Mouse (Mus musculus) ES-E14 (cell line): ENCODE data around the gene Arhgap17. TPM values are rescaled to one million over a fixed set of nuclear protein-coding genes. Genes with fewer than 3 reads are reported as not detected.

ENCODE experiments used
- DNase-seq: peaks from one replicate; pipeline ENCODE4 v3.0.0-alpha.2; 2013; ENCODE audit warnings: low read depth, low spot score
- H3K27ac ChIP-seq: 2 replicates; pipeline ENCODE4 v1.5.1; 2012; ENCODE audit warnings: low read depth, mild to moderate bottlenecking, low read length, moderate library complexity, mixed read lengths; ENCODE audit not compliant: poor library complexity, insufficient read depth, severe bottlenecking
- H3K36me3 ChIP-seq: 2 replicates; pipeline ENCODE4 v1.6.1; 2012; ENCODE audit warnings: mild to moderate bottlenecking, low read length, moderate library complexity, mixed read lengths; ENCODE audit not compliant: control insufficient read depth, poor library complexity, insufficient read depth, severe bottlenecking
- H3K4me1 ChIP-seq, 2 experiments: fragments of 150-350 bp in 1 of 2; sonication (generic) in 1 of 2; 2 replicates each; pipeline ENCODE4 v1.6.1; 2012; ENCODE audit warnings: low read length in 2 of 2, mild to moderate bottlenecking in 1 of 2, mixed read lengths in 1 of 2; ENCODE audit not compliant: control insufficient read depth in 2 of 2, insufficient read depth in 2 of 2, poor library complexity in 1 of 2
- H3K4me3 ChIP-seq, 2 experiments: fragments of 150-350 bp in 1 of 2; sonication (generic) in 1 of 2; 2 replicates each; pipeline ENCODE4 v1.5.1; 2012; ENCODE audit warnings: low read length in 2 of 2, low read depth in 1 of 2, mild to moderate bottlenecking in 1 of 2, mixed read lengths in 1 of 2; ENCODE audit not compliant: insufficient read depth in 1 of 2, poor library complexity in 1 of 2, severe bottlenecking in 1 of 2
- H3K9ac ChIP-seq: 2 replicates; pipeline ENCODE4 v1.6.1; 2012; ENCODE audit warnings: low read depth, mild to moderate bottlenecking, low read length, mixed read lengths; ENCODE audit not compliant: poor library complexity, insufficient read depth, severe bottlenecking
- H3K9me3 ChIP-seq: fragments of 150-350 bp; sonication (generic); 2 replicates; pipeline ENCODE4 v1.6.1; 2012; ENCODE audit warnings: low read depth, mild to moderate bottlenecking, low read length; ENCODE audit not compliant: control insufficient read depth, insufficient read depth
- CHD2 ChIP-seq: IDR thresholded peaks from 2 replicates; pipeline ENCODE4 v1.6.1; 2014; ENCODE audit warnings: mild to moderate bottlenecking, low read depth, low read length, inconsistent platforms
- HCFC1 ChIP-seq: IDR thresholded peaks from 2 replicates; pipeline ENCODE4 v1.6.1; 2012; ENCODE audit warnings: low read length, inconsistent platforms, borderline replicate concordance; ENCODE audit not compliant: insufficient read depth
- MAFK ChIP-seq: IDR thresholded peaks from 2 replicates; pipeline ENCODE4 v1.6.1; 2014; ENCODE audit warnings: mild to moderate bottlenecking, low read depth, low read length, inconsistent platforms; ENCODE audit not compliant: insufficient read depth
- ZC3H11A ChIP-seq: IDR thresholded peaks from 2 replicates; pipeline ENCODE4 v1.6.1; 2012; ENCODE audit warnings: low read depth, mild to moderate bottlenecking, inconsistent platforms, low read length, borderline replicate concordance
- ZNF384 ChIP-seq: IDR thresholded peaks from 2 replicates; pipeline ENCODE4 v1.6.1; 2012; ENCODE audit warnings: low read depth, low read length, inconsistent platforms
- in situ Hi-C, 2 experiments: fragments of 600-800 bp; cut with MboI; formaldehyde crosslinking; loops; one replicate each; pipeline ENCODE4 v1.15.1; 2025; ENCODE audit warnings: low sequenced_read_pairs in 2 of 2, inconsistent platforms in 1 of 2; ENCODE audit not compliant: unreplicated experiment in 2 of 2
- total RNA-seq: library from RNA; depleted of rRNA; stranded (reverse); fragments of 300-350 nt; gene quantifications from 2 replicates; pipeline ENCODE4 v1.2.3, GENCODE M21; 2012

Gene Arhgap17
- total RNA-seq, 1 experiment: 9.5 TPM

GRCm38 (mm10) chr7:123363971-123364370 is 5.7 kb downstream of the Arhgap17 start:
- TF ChIP-seq ZNF384 (no peak), ZC3H11A (no peak), CHD2 (no peak), HCFC1 (no peak), MAFK (no peak)

GRCm38 (mm10) chr7:123362806-123363205 is 6.9 kb downstream of the Arhgap17 start:
- in situ Hi-C loops: no loop called here

More at GRCm38 (mm10) chr7:123363971-123364370, 5.7 kb downstream of the Arhgap17 start:
- no peak for DNase-seq
- 0 out of 2 replicates have a peak, but pooled peaks cover 2% of the 10 kb centered on the region for H3K36me3 ChIP-seq
- H3K4me1 ChIP-seq: 0 out of 4 replicates have a peak, but pooled peaks cover 0 to 2% of the 10 kb centered on the region in 2 experiments
- H3K4me3 ChIP-seq: no peak overlapping the region
- no peak overlapping the region for H3K9ac ChIP-seq
- H3K9me3 ChIP-seq: no peaks in the 10 kb centered on the region
- in situ Hi-C loops: no loop called here
- H3K27ac ChIP-seq: no peak overlapping the region

GRCm38 (mm10) chr7:123361229-123361980 is 8.3 kb downstream of the Arhgap17 start:
- H3K27ac ChIP-seq: no peak overlapping the region
- DNase-seq: no peak
- H3K36me3 ChIP-seq: 0 out of 2 replicates have a peak, but pooled peaks cover 2% of the 10 kb centered on the region
- 0 out of 4 replicates have a peak, but pooled peaks cover 0 to 2% of the 10 kb centered on the region in 2 experiments for H3K4me1 ChIP-seq
- H3K9ac ChIP-seq: no peak overlapping the region
- in situ Hi-C loops: no loop called here
- no peak for TF ChIP-seq ZNF384
- no peak for TF ChIP-seq MAFK
- TF ChIP-seq CHD2: no peak
- TF ChIP-seq HCFC1: no peak
- no peak for TF ChIP-seq ZC3H11A
- no peaks in the 10 kb centered on the region for H3K9me3 ChIP-seq
- no peak overlapping the region for H3K4me3 ChIP-seq

More at GRCm38 (mm10) chr7:123362806-123363205, 6.9 kb downstream of the Arhgap17 start:
- Histone ChIP-seq H3K9ac (no peak overlapping the region), H3K36me3 (0 out of 2 replicates have a peak, but pooled peaks cover 2% of the 10 kb centered on the region), H3K4me3 (no peak overlapping the region), H3K27ac (no peak overlapping the region), H3K4me1 (0 out of 4 replicates have a peak, but pooled peaks cover 0 to 2% of the 10 kb centered on the region in 2 experiments), H3K9me3 (no peaks in the 10 kb centered on the region)
- TF ChIP-seq ZNF384: no peak
- no peak for TF ChIP-seq HCFC1
- no peak for DNase-seq

- Histone ChIP-seq H3K9ac (no peak overlapping the region), H3K4me3 (no peak overlapping the region), H3K36me3 (0 out of 2 replicates have a peak, but pooled peaks cover 2% of the 10 kb centered on the region), H3K27ac (no peak overlapping the region), H3K4me1 (no peaks in the 10 kb centered on the region), H3K9me3 (no peaks in the 10 kb centered on the region)
- in situ Hi-C loops: no loop called here
- TF ChIP-seq HCFC1: no peak
- no peak for TF ChIP-seq ZNF384
- TF ChIP-seq CHD2: no peak
- TF ChIP-seq MAFK: no peak
- no peak for TF ChIP-seq ZC3H11A
- no peak for DNase-seq
Observed at GRCm38 (mm10) chr7:123360185-123360584, 9.5 kb downstream of the Arhgap17 start.
